Mouse (Mus musculus) mouse embryonic stem cell (cell line): ENCODE measurements around the gene Snx3.

ENCODE experiments used
- in situ Hi-C, 2 experiments: fragments of 300-500 bp; cut with MboI; formaldehyde crosslinking; loops; 1 replicate in 1 of 2; 3 replicates in 1 of 2; pipeline ENCODE4 v1.14.3; 2019 to 2020; ENCODE audit warnings: low sequenced_read_pairs in 2 of 2, low pct_unique_long_range_greater_than_20kb in 1 of 2, mixed read lengths in 1 of 2; ENCODE audit not compliant: unreplicated experiment in 1 of 2

Gene Snx3

GRCm38 (mm10) chr10:42502349-42503111, 700 bp downstream of the Snx3 start:
- in situ Hi-C loops: no loop called here

DNA sequence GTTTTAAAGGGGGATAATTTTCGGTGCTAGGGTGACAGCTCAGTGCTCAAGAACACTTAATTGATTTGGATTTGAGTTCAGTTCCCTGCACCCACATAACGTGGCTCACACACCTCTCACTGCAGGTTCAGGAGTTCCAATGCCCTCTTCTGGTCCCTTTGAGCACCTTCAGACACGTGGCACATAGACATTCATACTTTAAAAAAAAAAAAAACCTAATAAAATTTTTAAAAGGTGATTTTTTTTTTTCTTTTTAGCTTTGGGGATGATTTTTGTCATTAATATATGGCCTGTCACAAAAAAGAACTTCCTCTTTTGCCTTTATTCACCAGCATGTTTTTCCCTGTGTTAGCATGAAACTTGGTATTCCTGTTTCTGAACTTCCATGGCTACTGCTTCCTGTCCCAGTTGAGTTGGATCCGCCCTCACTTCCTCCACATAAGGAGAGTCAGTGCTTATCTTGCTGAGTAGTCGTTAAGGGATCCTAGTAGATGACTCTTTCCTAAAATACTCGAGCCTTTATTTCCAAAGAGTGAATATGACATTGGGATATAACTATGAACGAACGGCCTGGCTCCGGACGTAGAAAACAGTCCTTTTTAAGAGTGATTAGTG, 2.4 kb downstream of the Snx3 start:
- in situ Hi-C loops: no loop called here

GRCm38 (mm10) chr10:42510141-42510540, 8.3 kb downstream of the Snx3 start:
- in situ Hi-C loops: no loop called here

DNA sequence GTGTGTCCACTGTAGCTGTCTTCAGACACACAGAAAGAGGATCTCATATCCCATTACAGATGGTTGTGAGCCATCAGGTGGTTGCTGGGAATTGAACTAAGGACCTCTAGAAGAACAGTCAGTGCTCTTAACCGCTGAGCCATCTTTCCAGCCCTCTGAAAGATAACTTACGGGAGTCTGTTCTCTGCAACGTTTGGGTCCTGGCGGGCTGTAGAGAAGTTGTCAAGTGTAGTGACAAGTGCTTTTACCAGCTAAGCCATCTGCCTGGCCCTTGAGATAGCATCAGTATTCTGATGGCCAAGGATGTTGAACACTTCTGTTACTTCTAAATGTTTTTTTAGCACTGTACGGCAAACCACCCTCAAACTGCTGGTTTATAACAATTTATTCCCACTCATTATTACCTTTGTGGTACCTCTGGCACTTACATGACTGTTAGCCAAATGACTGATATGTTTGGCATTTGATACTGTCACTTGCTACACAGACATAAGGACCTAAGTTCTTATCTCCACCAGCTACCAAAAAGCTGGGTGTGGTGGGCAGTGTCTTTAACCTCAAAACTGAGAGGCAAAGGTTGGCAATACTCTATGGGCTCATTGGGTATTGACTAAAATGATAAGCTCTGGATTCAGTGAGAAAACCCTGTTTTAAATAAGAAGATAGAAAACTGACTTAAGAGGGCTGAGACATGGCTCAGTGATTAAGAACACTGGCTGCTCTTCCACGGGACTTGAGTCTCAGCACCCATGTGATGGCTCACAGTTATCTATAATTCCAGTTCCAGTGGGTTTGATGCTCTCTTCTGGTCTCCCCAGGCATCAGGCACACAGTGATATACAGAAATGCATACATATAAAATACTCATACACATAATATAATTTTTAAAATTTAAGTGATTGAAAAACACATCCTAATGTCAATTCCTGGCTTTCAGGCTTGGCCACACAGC, 9.6 kb downstream of the Snx3 start:
- in situ Hi-C loops: no loop called here

GRCm38 (mm10) chr10:42514125-42514524, 12.3 kb downstream of the Snx3 start:
- in situ Hi-C loops: no loop called here

- in situ Hi-C loops: no loop called here
Observed at GRCm38 (mm10) chr10:42518363-42518762, 16.5 kb downstream of the Snx3 start.

- in situ Hi-C loops: no loop called here
Observed at GRCm38 (mm10) chr10:42521315-42521981, 19.6 kb downstream of the Snx3 start.

- in situ Hi-C loops: no loop called here
Observed at GRCm38 (mm10) chr10:42522912-42523311, 21.1 kb downstream of the Snx3 start.

DNA sequence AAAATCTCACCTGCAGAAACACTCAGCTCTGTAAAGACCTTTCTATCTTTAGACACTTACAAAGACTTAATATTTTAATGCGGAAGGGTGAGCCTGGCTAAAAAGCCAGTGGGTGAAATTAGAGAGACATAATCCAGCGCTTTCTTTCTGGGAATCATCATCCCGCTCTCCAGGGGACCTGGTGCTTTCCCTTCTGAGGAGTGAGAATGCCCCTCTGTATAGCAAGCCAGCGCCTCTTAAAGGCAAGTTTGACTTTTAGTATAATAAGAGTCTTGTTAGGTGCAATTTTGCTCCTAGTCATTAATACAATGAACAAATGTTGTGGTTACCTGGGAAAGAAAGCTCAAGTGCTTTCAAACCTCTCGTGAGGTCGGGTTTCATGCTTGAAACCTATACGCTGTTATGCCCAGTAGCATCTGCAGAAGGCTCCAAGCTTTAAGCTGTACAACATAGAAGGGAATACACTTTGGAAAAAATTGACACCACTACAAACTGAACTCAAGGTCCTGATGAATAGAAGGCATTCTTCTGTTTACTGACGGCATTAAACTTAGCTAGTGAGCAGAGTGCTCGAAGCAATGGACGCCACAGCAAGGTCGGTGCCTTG, 21.8 kb downstream of the Snx3 start:
- in situ Hi-C loops: no loop called here

- in situ Hi-C loops: no loop called here
Observed at GRCm38 (mm10) chr10:42525682-42526081, 23.9 kb downstream of the Snx3 start.

GRCm38 (mm10) chr10:42533836-42534453, 32.1 kb downstream of the Snx3 start:
- in situ Hi-C loops: no loop called here

GRCm38 (mm10) chr10:42537571-42538316, 35.9 kb downstream of the Snx3 start:
- in situ Hi-C loops: no loop called here

GRCm38 (mm10) chr10:42545707-42546503, 44.1 kb downstream of the Snx3 start:
- in situ Hi-C loops: no loop called here

DNA sequence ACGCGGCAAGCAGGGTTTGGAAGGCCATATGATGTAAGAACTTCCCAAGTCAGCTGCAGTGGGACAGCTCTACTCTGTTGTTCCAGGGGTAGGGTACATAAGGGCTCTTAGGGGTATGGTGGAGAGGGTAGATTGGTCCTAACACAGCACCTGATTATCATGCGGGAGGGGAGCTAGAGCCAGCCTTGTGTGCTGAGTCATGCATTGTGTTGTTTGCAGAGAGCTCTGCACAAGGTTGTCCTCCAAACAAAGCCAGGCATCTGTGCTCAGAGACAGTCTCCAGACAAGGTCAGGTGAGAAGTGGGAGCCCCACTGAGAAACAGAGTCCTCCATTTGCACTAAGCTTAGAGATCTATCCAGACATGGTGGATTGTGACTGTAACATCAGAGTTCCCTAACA, 44.7 kb downstream of the Snx3 start:
- in situ Hi-C loops: no loop called here

- in situ Hi-C loops: no loop called here
Observed at GRCm38 (mm10) chr10:42559581-42560200, 57.9 kb downstream of the Snx3 start.

- in situ Hi-C loops: no loop called here
Observed at GRCm38 (mm10) chr10:42562272-42562671, 60.4 kb downstream of the Snx3 start.
